Mouse (Mus musculus) kidney, embryonic 16.5 days (tissue): ENCODE results near the gene Epha4. TPM values are rescaled to one million over a fixed set of nuclear protein-coding genes. Genes with fewer than 3 reads are reported as not detected.

ENCODE experiments used
- microRNA-seq: library from miRNA; unstranded; fragments of <30 nt; microRNA quantifications from one replicate; pipeline ENCODE4, GENCODE M21; 2016
- polyA plus RNA-seq: library from polyadenylated mRNA; unstranded; fragments of >200 nt; fragmentation: Nextera tagmentation; extraction: Ambion mirVana; gene quantifications from 2 replicates; pipeline ENCODE4 v1.2.1, GENCODE M21; 2015

The Epha4 gene
- polyA plus RNA-seq, 1 experiment from 2014 or later: 17.0 TPM

Small RNA genes lying within 50 kb of the gene (microRNA-seq; reads per million reads assigned to microRNA genes)
- not detected for gene Mir6352
